Mouse (Mus musculus) forebrain, embryonic 11.5 days (tissue): Measurements from ENCODE around the gene Ak8. TPM values are rescaled to one million over a fixed set of nuclear protein-coding genes. Genes with fewer than 3 reads are reported as not detected.

Experiments used
- ATAC-seq: fragments of 200-750 bp; cut with Nextera tagmentation; replicated peaks from 2 replicates; pipeline ENCODE4 v1.8.0; 2017; ENCODE audit warnings: moderate TSS enrichment; ENCODE audit not compliant: low FRiP score
- DNase-seq: peaks from one replicate; pipeline ENCODE4 v3.0.0-alpha.2; 2017; ENCODE audit warnings: low spot score
- H3K27ac ChIP-seq: fragments of 300-500 bp; sonication (generic); 2 replicates; pipeline ENCODE4 v1.5.1; 2014; ENCODE audit warnings: low read depth, low read length
- H3K27me3 ChIP-seq: fragments of 300-500 bp; sonication (generic); 2 replicates; pipeline ENCODE4 v1.6.1; 2014; ENCODE audit warnings: mild to moderate bottlenecking, low read length, mixed read lengths; ENCODE audit not compliant: control insufficient read depth, insufficient read depth
- H3K36me3 ChIP-seq: fragments of 300-500 bp; sonication (generic); 2 replicates; pipeline ENCODE4 v1.6.1; 2014; ENCODE audit warnings: mild to moderate bottlenecking, low read length, moderate library complexity, mixed read lengths; ENCODE audit not compliant: control insufficient read depth, insufficient read depth
- H3K4me1 ChIP-seq: fragments of 300-500 bp; sonication (generic); replicated peaks from 2 replicates; pipeline ENCODE4 v1.6.1; 2014; ENCODE audit warnings: low read length, mixed read lengths; ENCODE audit not compliant: control insufficient read depth, insufficient read depth
- H3K4me2 ChIP-seq: fragments of 300-500 bp; sonication (generic); 2 replicates; pipeline ENCODE4 v1.6.1; 2014; ENCODE audit warnings: low read depth, mild to moderate bottlenecking, low read length, moderate library complexity, mixed read lengths; ENCODE audit not compliant: severe bottlenecking
- H3K4me3 ChIP-seq: fragments of 300-500 bp; sonication (generic); 2 replicates; pipeline ENCODE4 v1.5.1; 2014; ENCODE audit warnings: low read depth, low read length
- H3K9ac ChIP-seq: fragments of 300-500 bp; sonication (generic); 2 replicates; pipeline ENCODE4 v1.6.1; 2014; ENCODE audit warnings: low read length
- H3K9me3 ChIP-seq: fragments of 300-500 bp; sonication (generic); 2 replicates; pipeline ENCODE4 v1.6.1; 2016; ENCODE audit warnings: low read length, mixed read lengths; ENCODE audit not compliant: control insufficient read depth
- WGBS: fragments of 180-500 bp; shearing (Covaris S2); extraction: QIAGEN DNeasy Blood & Tissue Kit; methylation state at CpG from one replicate; pipeline ENCODE4 v1.1.7; 2014; 5-methylcytosine and 5-hydroxymethylcytosine counted together
- polyA plus RNA-seq: library from polyadenylated mRNA; unstranded; fragments of >200 nt; fragmentation: Nextera tagmentation; extraction: Ambion mirVana; gene quantifications from 2 replicates; pipeline ENCODE4 v1.2.1, GENCODE M21; 2014

Ak8 gene
- polyA plus RNA-seq, 1 experiment from 2014 or later: 0.48 TPM

DNA sequence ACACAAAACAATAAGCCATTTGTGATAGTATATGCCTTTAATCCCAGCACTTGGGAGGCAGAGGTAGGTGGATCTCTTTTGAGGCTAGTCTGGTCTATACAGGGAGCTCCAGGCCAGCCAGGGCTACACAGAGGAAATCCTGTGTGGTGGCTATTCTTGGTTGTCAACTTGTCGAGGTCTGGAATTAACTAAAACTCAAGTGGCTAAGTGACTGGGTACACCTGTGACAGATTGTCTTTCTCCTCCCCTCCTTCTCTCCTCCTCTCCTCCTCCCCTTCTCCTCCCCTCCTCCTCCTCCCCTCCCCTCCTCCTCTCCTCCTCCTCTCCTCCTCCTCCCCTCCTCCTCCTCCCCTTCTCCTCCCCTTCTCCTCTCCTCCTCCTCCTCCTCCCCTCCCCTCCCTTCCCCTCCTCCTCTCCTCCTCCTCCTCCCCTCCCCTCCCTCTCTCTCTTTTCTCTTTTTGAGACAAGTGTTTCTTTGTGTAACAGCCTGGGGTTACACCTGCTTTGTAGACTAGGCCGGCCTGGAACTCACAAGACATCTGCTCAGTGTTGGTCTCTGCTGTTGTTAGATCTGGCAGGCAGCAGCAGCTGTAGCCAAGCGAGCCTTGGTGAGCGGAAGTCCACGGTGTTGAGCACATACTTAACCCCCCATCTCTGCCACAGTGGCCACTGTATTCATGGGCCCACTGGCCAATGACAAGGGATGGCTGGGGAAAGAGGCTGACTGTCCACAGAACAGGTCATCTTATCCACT, 110.5 kb downstream of the Ak8 start:
- H3K4me3 ChIP-seq: no peak overlapping the region
- no peak overlapping the region for H3K4me2 ChIP-seq
- no peak overlapping the region for H3K27ac ChIP-seq
- H3K9ac ChIP-seq: no peak overlapping the region
- no peak for ATAC-seq
- no peak for DNase-seq
- H3K4me1 ChIP-seq: no peaks in the 10 kb centered on the region
- WGBS: 46% methylated on average over 5 of the region's 5 CpGs
- H3K9me3 ChIP-seq: no peaks in the 10 kb centered on the region
- no peaks in the 10 kb centered on the region for H3K36me3 ChIP-seq
- no peaks in the 10 kb centered on the region for H3K27me3 ChIP-seq

DNA sequence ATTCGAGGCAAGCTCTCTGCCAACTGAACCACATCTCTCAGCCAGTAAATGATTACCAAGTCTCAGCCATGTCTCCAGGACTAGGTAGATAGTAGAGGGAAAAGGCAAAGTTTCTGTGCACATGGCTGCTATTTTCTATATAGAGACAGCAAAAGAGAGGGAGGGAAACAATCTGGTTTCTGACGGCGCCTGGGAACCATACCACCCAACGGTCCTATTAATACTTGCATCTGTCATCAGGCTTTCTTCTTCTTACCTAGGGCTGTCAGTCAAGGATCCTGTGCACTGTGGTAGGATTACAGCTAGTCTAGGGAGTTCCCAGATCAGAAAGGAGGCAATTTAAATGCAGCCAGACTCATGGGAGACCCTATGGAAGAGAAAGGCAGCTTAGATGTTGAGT, 118.9 kb downstream of the Ak8 start:
- Histone ChIP-seq H3K4me3 (no peak overlapping the region), H3K9me3 (no peaks in the 10 kb centered on the region), H3K4me2 (no peak overlapping the region), H3K27me3 (no peaks in the 10 kb centered on the region), H3K36me3 (no peaks in the 10 kb centered on the region; the same call in 1 of the 2 replicates), H3K4me1 (no peaks in the 10 kb centered on the region), H3K27ac (no peak overlapping the region), H3K9ac (no peak overlapping the region)
- WGBS: 88% methylated on average over 4 of the region's 4 CpGs
- DNase-seq: no peak
- no peak for ATAC-seq

DNA sequence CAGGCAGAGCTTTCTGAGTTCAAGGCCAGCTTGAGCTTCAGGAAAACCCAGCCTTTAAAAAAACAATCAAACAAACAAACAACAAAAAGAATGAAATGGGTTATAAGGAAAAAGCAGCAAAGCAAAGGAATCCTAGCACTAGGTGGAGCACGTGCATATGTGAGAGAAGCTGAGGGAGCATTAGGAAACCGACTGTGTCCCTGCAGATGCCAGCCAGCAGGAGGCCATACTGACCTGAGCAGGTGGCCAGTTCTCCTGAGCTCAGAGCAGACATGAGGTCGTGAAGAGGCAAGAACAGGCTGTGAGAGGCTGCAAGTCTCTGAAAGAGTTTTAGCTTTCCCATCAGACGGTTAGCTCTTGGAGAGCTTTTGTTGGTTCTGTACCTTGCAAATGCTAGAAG, 129.3 kb downstream of the Ak8 start:
- no peak for DNase-seq
- WGBS: 48% methylated on average over 4 of the region's 4 CpGs

DNA sequence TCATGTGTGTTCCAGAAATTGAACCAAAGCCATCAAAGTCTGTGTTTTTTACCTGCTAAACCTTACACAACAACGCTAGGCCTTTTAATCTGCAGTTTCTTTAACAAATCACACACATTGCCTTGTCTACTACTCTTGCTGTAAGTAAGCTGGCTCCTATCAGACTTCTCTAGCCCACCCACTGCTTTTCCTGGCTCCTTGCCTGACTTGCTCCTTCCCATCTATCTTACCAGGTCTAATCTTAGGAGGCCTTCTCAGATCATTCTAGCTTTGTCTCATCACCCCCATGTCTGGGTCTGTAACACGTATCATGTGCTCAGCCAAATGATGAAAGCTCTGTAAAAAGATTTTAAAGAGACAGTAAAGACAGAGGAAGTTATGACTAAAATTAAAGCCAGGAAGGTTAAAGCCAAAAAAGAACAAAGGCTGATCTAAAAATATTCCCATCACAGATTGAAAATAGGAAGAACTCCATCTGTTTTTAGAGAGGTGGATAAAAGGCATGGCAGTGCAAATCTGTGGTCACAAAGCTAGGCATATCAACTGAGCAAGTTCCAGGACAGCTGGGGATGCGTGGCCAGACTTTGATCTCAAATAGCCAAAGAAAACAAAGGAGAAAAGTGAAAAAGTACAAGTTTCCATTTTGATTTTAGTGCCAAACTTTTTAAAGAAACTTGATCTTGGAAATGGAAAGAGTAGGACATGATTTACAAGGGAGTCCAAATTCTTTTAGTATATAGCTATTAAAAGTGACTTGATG, 136.4 kb downstream of the Ak8 start:
- Histone ChIP-seq H3K27ac (no peak overlapping the region), H3K4me1 (peaks cover 8% of the 10 kb centered on the region), H3K4me2 (no peak overlapping the region), H3K27me3 (no peaks in the 10 kb centered on the region), H3K9me3 (no peaks in the 10 kb centered on the region), H3K36me3 (peaks cover 16% of the 10 kb centered on the region; the same call in 1 of the 2 replicates), H3K4me3 (no peak overlapping the region), H3K9ac (no peak overlapping the region)
- WGBS: 86% methylated on average over 3 of the region's 3 CpGs
- ATAC-seq: no peak
- no peak for DNase-seq

More for the DNA sequence above, 129.3 kb downstream of the Ak8 start:
- no peak overlapping the region for H3K27ac ChIP-seq
- no peak for ATAC-seq
- H3K36me3 ChIP-seq: peaks cover 13% of the 10 kb centered on the region; the same call in 1 of the 2 replicates
- no peak overlapping the region for H3K4me2 ChIP-seq
- no peaks in the 10 kb centered on the region for H3K27me3 ChIP-seq
- H3K4me1 ChIP-seq: no peaks in the 10 kb centered on the region
- H3K9ac ChIP-seq: no peak overlapping the region
- H3K9me3 ChIP-seq: no peaks in the 10 kb centered on the region
- no peak overlapping the region for H3K4me3 ChIP-seq

DNA sequence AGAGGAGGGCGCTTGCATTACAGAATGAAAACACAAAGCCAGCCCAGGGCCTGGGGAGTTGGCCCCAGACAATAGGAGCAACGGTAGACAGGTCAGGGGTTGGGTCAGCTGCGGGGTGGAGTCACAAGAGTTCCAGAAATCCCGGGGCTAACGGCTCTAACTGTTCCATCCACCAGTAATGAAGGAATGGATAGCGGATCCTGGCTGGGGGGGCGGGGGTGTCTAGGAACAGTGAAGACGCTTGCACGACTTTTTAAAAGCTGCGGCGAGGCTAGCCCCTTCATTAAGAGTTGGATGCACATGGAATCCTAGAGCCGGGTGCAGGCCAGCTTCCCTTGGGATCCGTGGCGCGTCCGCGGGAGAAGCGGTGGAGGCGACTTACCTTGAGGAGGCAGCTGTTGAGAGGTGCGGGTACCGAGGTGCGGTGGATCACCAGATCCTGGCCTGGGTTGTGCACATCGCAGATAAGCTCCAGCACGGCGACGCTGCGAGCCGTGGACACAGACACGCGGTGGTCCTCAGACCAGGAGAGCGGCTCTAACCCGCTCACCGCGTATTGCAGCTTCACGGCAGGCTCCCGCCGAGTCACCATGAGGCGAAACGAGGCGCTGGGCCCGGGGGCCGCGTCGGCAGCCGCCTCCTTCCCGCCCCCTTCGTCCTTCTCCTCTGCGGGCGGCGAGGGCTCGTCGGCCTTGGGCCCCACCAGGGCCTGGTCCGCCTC, 139.7 kb downstream of the Ak8 start:
- peaks cover 14% of the 10 kb centered on the region for H3K4me1 ChIP-seq
- DNase-seq (no peak), ATAC-seq (peak; percentile 66)
- peaks cover 4% of the 10 kb centered on the region; the same call in 1 of the 2 replicates for H3K36me3 ChIP-seq
- peak overlapping the region; percentile 83 for H3K27ac ChIP-seq
- no peaks in the 10 kb centered on the region for H3K9me3 ChIP-seq
- H3K9ac ChIP-seq: peak overlapping the region; percentile 88
- H3K27me3 ChIP-seq: no peaks in the 10 kb centered on the region
- H3K4me3 ChIP-seq: peak overlapping the region; percentile 100
- under 1% methylated on average over 50 of the region's 53 CpGs for WGBS
- peak overlapping the region; percentile 78 for H3K4me2 ChIP-seq

DNA sequence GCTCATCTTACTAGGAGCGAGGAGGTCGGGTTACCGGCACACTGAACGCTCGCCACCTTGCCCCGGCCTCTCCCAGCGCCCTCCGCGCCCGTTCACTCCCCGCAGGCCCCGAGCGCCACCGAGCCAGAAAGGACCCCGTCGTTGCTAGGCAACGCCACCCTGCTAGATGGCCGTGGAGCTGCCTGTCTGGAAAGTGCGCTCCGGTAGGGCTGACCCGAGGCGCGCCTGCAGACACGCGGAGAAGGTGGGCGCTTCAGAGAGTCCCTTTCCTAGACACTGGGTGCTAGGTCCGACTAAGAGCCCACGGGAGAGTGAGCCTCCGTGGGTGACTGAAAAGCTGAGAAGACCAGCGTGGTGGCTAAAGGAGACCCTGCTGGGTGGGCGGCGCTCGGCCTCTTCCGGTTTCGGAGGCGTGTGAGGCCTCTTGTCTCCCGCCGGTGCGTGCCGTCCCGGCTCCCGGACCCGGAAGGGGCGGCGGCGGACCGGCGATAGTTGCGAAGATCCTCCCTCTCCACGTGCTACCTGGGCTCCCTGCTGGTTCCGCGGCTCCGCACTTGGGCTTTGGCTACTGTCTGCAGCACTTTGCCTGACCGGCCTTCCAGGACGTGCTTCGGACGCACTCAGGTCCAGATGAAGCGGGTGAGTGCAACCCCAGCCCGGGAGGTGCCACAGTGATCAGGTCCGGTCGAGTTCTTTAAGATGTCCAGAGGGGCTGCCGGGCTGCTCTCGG, 140.4 kb downstream of the Ak8 start, which contains the start of the genes Gtf3c4 and Ddx31:
TSS of gene Gtf3c4 (minus strand) at position 139 of the 730 bp plus-strand sequence.
TSS of gene Ddx31 (plus strand) at position 185 of the 730 bp plus-strand sequence.
- Histone ChIP-seq H3K9me3 (no peaks in the 10 kb centered on the region), H3K4me3 (peak within 1 kb of the TSS; percentile 100), H3K27me3 (no peaks in the 10 kb centered on the region), H3K36me3 (peaks cover 4% of the 10 kb centered on the region; the same call in 1 of the 2 replicates), H3K27ac (peak within 1 kb of the TSS; percentile 83), H3K4me1 (peaks cover 14% of the 10 kb centered on the region), H3K4me2 (peak within 1 kb of the TSS; percentile 78), H3K9ac (peak within 1 kb of the TSS; percentile 88)
- WGBS: under 1% methylated on average over 63 of the region's 63 CpGs
- ATAC-seq: peak; percentile 94
- DNase-seq: peak; percentile 97

DNA sequence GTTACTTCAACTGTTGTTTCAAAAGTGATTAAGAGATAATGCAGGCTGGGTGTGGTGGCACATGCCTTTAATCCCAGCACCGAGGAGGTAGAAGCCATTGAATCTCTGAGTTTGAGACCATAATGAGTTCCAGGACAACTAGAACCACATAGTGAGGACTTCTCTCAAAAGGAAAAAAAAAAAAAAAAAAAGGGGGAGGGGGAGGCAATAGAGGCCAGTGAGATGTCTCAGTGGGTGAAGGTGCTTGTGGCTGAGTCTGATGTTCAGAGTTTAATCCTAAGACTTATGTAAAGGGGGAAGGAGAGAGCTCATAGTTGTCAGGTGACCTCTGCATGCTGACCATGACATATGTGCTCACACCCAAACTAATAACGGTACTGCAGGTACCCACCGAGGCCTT, 142.1 kb downstream of the Ak8 start:
- Histone ChIP-seq H3K4me1 (peaks cover 14% of the 10 kb centered on the region), H3K4me2 (peak overlapping the region; percentile 11; the same call in 1 of the 2 replicates), H3K36me3 (peaks cover 4% of the 10 kb centered on the region; the same call in 1 of the 2 replicates), H3K4me3 (no peak overlapping the region), H3K9ac (no peak overlapping the region), H3K27ac (no peak overlapping the region), H3K27me3 (no peaks in the 10 kb centered on the region), H3K9me3 (no peaks in the 10 kb centered on the region)
- DNase-seq: no peak
- WGBS: 81% methylated on average over 3 of the region's 3 CpGs
- ATAC-seq: no peak

DNA sequence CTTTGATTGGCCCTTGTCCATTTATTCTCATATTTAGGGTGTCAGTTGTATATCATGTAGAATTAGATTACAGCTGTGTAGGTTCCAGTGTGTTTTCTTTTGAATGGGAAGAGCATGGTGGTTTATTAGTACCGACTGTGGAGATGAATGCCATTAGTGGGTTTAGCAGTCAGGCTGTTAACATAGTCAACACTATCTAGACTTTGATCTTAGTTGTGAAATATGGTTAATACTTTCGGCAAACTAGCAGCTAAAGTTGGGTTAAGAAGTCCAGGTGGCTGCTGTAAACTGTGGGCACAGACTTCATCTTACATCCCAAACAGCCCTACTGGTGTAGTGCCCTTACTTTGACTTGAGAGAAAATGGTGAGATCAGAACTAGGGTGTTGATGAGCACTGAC, 148.9 kb downstream of the Ak8 start:
- H3K9ac ChIP-seq: no peak overlapping the region
- no peak overlapping the region for H3K4me3 ChIP-seq
- ATAC-seq (no peak), DNase-seq (no peak)
- no peak overlapping the region for H3K4me2 ChIP-seq
- WGBS: 95% methylated on average over 2 of the region's 2 CpGs
- no peak overlapping the region for H3K27ac ChIP-seq
- H3K9me3 ChIP-seq: no peaks in the 10 kb centered on the region
- no peaks in the 10 kb centered on the region for H3K4me1 ChIP-seq
- peaks cover 4% of the 10 kb centered on the region; the same call in 1 of the 2 replicates for H3K36me3 ChIP-seq
- H3K27me3 ChIP-seq: no peaks in the 10 kb centered on the region
